Mouse (Mus musculus) CH12.LX (cell line): ENCODE data around the gene Dhx16. TPM values are rescaled to one million over a fixed set of nuclear protein-coding genes. Genes with fewer than 3 reads are reported as not detected.

Source experiments
- DNase-seq: peaks from one replicate; pipeline ENCODE4 v3.0.0-alpha.2; 2013; ENCODE audit errors: extremely low read depth
- H3K27ac ChIP-seq: 2 replicates; pipeline ENCODE4 v1.5.1; 2012; ENCODE audit warnings: low read depth, mild to moderate bottlenecking, control low read depth, moderate library complexity; ENCODE audit not compliant: insufficient read depth
- H3K27me3 ChIP-seq: replicated peaks from 2 replicates; pipeline ENCODE3; 2012; ENCODE audit warnings: inconsistent platforms
- H3K36me3 ChIP-seq, 2 experiments: replicated peaks in 1 of 2; 2 replicates each; pipeline versions ENCODE3 to v1.6.1; 2012; ENCODE audit warnings: inconsistent platforms in 1 of 2, low read length in 1 of 2, mild to moderate bottlenecking in 1 of 2, mixed read lengths in 1 of 2, moderate library complexity in 1 of 2; ENCODE audit not compliant: control insufficient read depth in 1 of 2, insufficient read depth in 1 of 2
- H3K4me1 ChIP-seq, 2 experiments: 2 replicates each; pipeline ENCODE4 v1.6.1; 2012; ENCODE audit warnings: inconsistent platforms in 1 of 2, moderate library complexity in 1 of 2; ENCODE audit not compliant: insufficient read depth in 2 of 2, control insufficient read depth in 1 of 2
- H3K4me2 ChIP-seq: 2 replicates; pipeline ENCODE4 v1.6.1; 2012; ENCODE audit warnings: low read depth, mild to moderate bottlenecking, control low read depth; ENCODE audit not compliant: poor library complexity, insufficient read depth, severe bottlenecking
- H3K4me3 ChIP-seq, 3 experiments: fragments of 150-350 bp in 1 of 3; sonication (generic) in 1 of 3; replicated peaks in 1 of 3; 2 replicates each; pipeline versions ENCODE3 to v1.5.1; 2011 to 2012; ENCODE audit warnings: low read depth in 2 of 3, low read length in 2 of 3, mild to moderate bottlenecking in 2 of 3, moderate library complexity in 2 of 3, control low read depth in 1 of 3, improper control_type of control experiment in 1 of 3, inconsistent platforms in 1 of 3, mixed read lengths in 1 of 3; ENCODE audit not compliant: poor library complexity in 1 of 3
- H3K79me2 ChIP-seq: replicated peaks from 2 replicates; pipeline ENCODE4 v1.6.1; 2012; ENCODE audit warnings: mild to moderate bottlenecking, moderate library complexity; ENCODE audit not compliant: control insufficient read depth, poor library complexity, insufficient read depth, severe bottlenecking; ENCODE audit errors: extremely low read depth
- H3K9ac ChIP-seq: 2 replicates; pipeline ENCODE4 v1.6.1; 2012; ENCODE audit warnings: low read depth, mild to moderate bottlenecking, control low read depth, moderate library complexity; ENCODE audit not compliant: insufficient read depth
- H3K9me3 ChIP-seq: replicated peaks from 2 replicates; pipeline ENCODE3; 2012; ENCODE audit warnings: low read length, inconsistent platforms, mixed read lengths
- BHLHE40 ChIP-seq: IDR thresholded peaks from 2 replicates; pipeline ENCODE4 v1.6.1; 2011; ENCODE audit warnings: mild to moderate bottlenecking, low read depth, low read length, improper control_type of control experiment
- CHD1 ChIP-seq: IDR thresholded peaks from 2 replicates; pipeline ENCODE4 v1.6.1; 2012; ENCODE audit warnings: low read depth, low read length, improper control_type of control experiment, inconsistent platforms
- CHD2 ChIP-seq: IDR thresholded peaks from 2 replicates; pipeline ENCODE4 v1.6.1; 2011; ENCODE audit warnings: low read length, improper control_type of control experiment
- CTCF ChIP-seq, 2 experiments: IDR thresholded peaks in 1 of 2; conservative IDR thresholded peaks in 1 of 2; 2 replicates each; pipeline ENCODE4 v1.5.1; 2011 to 2012; ENCODE audit warnings: low read depth in 2 of 2, low read length in 2 of 2, improper control_type of control experiment in 1 of 2, inconsistent platforms in 1 of 2, mild to moderate bottlenecking in 1 of 2, moderate library complexity in 1 of 2
- E2F4 ChIP-seq: IDR thresholded peaks from 2 replicates; pipeline ENCODE4 v1.6.1; 2011; ENCODE audit warnings: low read depth, low read length, improper control_type of control experiment; ENCODE audit not compliant: insufficient replicate concordance
- ELF1 ChIP-seq: IDR thresholded peaks from 2 replicates; pipeline ENCODE4 v1.6.1; 2014; ENCODE audit warnings: low read depth, mild to moderate bottlenecking, inconsistent platforms, low read length, improper control_type of control experiment
- EP300 ChIP-seq: IDR thresholded peaks from 2 replicates; pipeline ENCODE4 v1.6.1; 2011; ENCODE audit warnings: low read length, improper control_type of control experiment
- ETS1 ChIP-seq: conservative IDR thresholded peaks from 2 replicates; pipeline ENCODE4 v1.6.1; 2012; ENCODE audit warnings: low read depth, mild to moderate bottlenecking, inconsistent platforms, low read length, improper control_type of control experiment, moderate library complexity
- GABPA ChIP-seq: IDR thresholded peaks from 2 replicates; pipeline ENCODE4 v1.6.1; 2012; ENCODE audit warnings: low read depth, low read length, improper control_type of control experiment, inconsistent platforms; ENCODE audit not compliant: insufficient replicate concordance
- HCFC1 ChIP-seq: IDR thresholded peaks from 2 replicates; pipeline ENCODE4 v1.6.1; 2012; ENCODE audit warnings: low read depth, mild to moderate bottlenecking, inconsistent platforms, low read length, improper control_type of control experiment
- IRF4 ChIP-seq: IDR thresholded peaks from 2 replicates; pipeline ENCODE4 v1.6.1; 2014; ENCODE audit warnings: low read depth, mild to moderate bottlenecking, inconsistent platforms, low read length, improper control_type of control experiment
- JUN ChIP-seq: IDR thresholded peaks from 2 replicates; pipeline ENCODE4 v1.6.1; 2011; ENCODE audit warnings: low read depth, mild to moderate bottlenecking, low read length, improper control_type of control experiment, moderate library complexity; ENCODE audit not compliant: insufficient read depth
- JUND ChIP-seq: conservative IDR thresholded peaks from 2 replicates; pipeline ENCODE4 v1.6.1; 2011; ENCODE audit warnings: low read depth, low read length, improper control_type of control experiment
- KAT2A ChIP-seq: IDR thresholded peaks from 2 replicates; pipeline ENCODE4 v1.6.1; 2012; ENCODE audit warnings: low read length, improper control_type of control experiment, inconsistent platforms; ENCODE audit not compliant: insufficient replicate concordance
- MAFK ChIP-seq: IDR thresholded peaks from 2 replicates; pipeline ENCODE4 v1.6.1; 2011; ENCODE audit warnings: low read length, improper control_type of control experiment; ENCODE audit not compliant: insufficient replicate concordance
- MAX ChIP-seq: IDR thresholded peaks from 2 replicates; pipeline ENCODE4 v1.6.1; 2011; ENCODE audit warnings: low read length, improper control_type of control experiment
- MAZ ChIP-seq: IDR thresholded peaks from 2 replicates; pipeline ENCODE4 v1.6.1; 2012; ENCODE audit warnings: low read depth, mild to moderate bottlenecking, inconsistent platforms, low read length, improper control_type of control experiment, moderate library complexity
- MEF2A ChIP-seq: IDR thresholded peaks from 2 replicates; pipeline ENCODE4 v1.6.1; 2014; ENCODE audit warnings: low read depth, mild to moderate bottlenecking, inconsistent platforms, low read length, improper control_type of control experiment, borderline replicate concordance
- MXI1 ChIP-seq: IDR thresholded peaks from 2 replicates; pipeline ENCODE4 v1.6.1; 2011; ENCODE audit warnings: mild to moderate bottlenecking, low read depth, low read length, improper control_type of control experiment
- MYC ChIP-seq: IDR thresholded peaks from 2 replicates; pipeline ENCODE4 v1.6.1; 2011; ENCODE audit warnings: low read depth, mild to moderate bottlenecking, improper control_type of control experiment, low read length
- NELFE ChIP-seq: IDR thresholded peaks from 2 replicates; pipeline ENCODE4 v1.6.1; 2011; ENCODE audit warnings: low read depth, low read length, improper control_type of control experiment
- NRF1 ChIP-seq: IDR thresholded peaks from 2 replicates; pipeline ENCODE4 v1.6.1; 2014; ENCODE audit warnings: low read depth, mild to moderate bottlenecking, inconsistent platforms, low read length, improper control_type of control experiment, moderate library complexity
- PAX5 ChIP-seq: IDR thresholded peaks from 2 replicates; pipeline ENCODE4 v1.6.1; 2012; ENCODE audit warnings: low read length, inconsistent platforms, mixed read lengths
- POLR2A ChIP-seq: IDR thresholded peaks from 2 replicates; pipeline ENCODE4 v1.6.1; 2011; ENCODE audit warnings: low read depth, mild to moderate bottlenecking, improper control_type of control experiment, low read length
- POLR2AphosphoS2 ChIP-seq: IDR thresholded peaks from 2 replicates; pipeline ENCODE4 v1.6.1; 2011; ENCODE audit warnings: low read depth, low read length, improper control_type of control experiment
- RAD21 ChIP-seq: IDR thresholded peaks from 2 replicates; pipeline ENCODE4 v1.6.1; 2011; ENCODE audit warnings: low read depth, mild to moderate bottlenecking, low read length, improper control_type of control experiment, moderate library complexity
- RCOR1 ChIP-seq: conservative IDR thresholded peaks from 2 replicates; pipeline ENCODE4 v1.6.1; 2012; ENCODE audit warnings: low read depth, mild to moderate bottlenecking, inconsistent platforms, low read length, improper control_type of control experiment
- SIN3A ChIP-seq: IDR thresholded peaks from 2 replicates; pipeline ENCODE4 v1.6.1; 2012; ENCODE audit warnings: low read length, improper control_type of control experiment, inconsistent platforms
- SMC3 ChIP-seq: IDR thresholded peaks from 2 replicates; pipeline ENCODE4 v1.6.1; 2011; ENCODE audit warnings: low read depth, low read length, improper control_type of control experiment
- TBP ChIP-seq: conservative IDR thresholded peaks from 2 replicates; pipeline ENCODE4 v1.6.1; 2011; ENCODE audit warnings: low read depth, low read length, improper control_type of control experiment
- TCF12 ChIP-seq: IDR thresholded peaks from 2 replicates; pipeline ENCODE4 v1.6.1; 2014; ENCODE audit warnings: low read depth, mild to moderate bottlenecking, inconsistent platforms, low read length, improper control_type of control experiment
- UBTF ChIP-seq: IDR thresholded peaks from 2 replicates; pipeline ENCODE4 v1.6.1; 2012; ENCODE audit warnings: low read depth, mild to moderate bottlenecking, inconsistent platforms, low read length, improper control_type of control experiment, moderate library complexity
- USF1 ChIP-seq: IDR thresholded peaks from 2 replicates; pipeline ENCODE4 v1.6.1; 2014; ENCODE audit warnings: low read depth, mild to moderate bottlenecking, inconsistent platforms, low read length, improper control_type of control experiment
- ZC3H11A ChIP-seq: IDR thresholded peaks from 2 replicates; pipeline ENCODE4 v1.6.1; 2012; ENCODE audit warnings: low read depth, mild to moderate bottlenecking, inconsistent platforms, low read length, improper control_type of control experiment
- ZKSCAN1 ChIP-seq: IDR thresholded peaks from 2 replicates; pipeline ENCODE4 v1.6.1; 2012; ENCODE audit warnings: low read depth, inconsistent platforms, low read length, improper control_type of control experiment, borderline replicate concordance
- ZMIZ1 ChIP-seq: IDR thresholded peaks from 2 replicates; pipeline ENCODE4 v1.6.1; 2012; ENCODE audit warnings: low read depth, mild to moderate bottlenecking, inconsistent platforms, low read length, improper control_type of control experiment
- ZNF384 ChIP-seq: IDR thresholded peaks from 2 replicates; pipeline ENCODE4 v1.6.1; 2012; ENCODE audit warnings: low read depth, low read length, improper control_type of control experiment, inconsistent platforms
- dilution Hi-C: fragments of 300-500 bp; cut with MboI; formaldehyde crosslinking; loops from 2 replicates; pipeline ENCODE4 v1.14.3; 2020; ENCODE audit warnings: low sequenced_read_pairs; ENCODE audit not compliant: extremely low pct_unique_long_range_greater_than_20kb, extremely low pct_ligation_motif_present
- in situ Hi-C: fragments of 300-500 bp; cut with MboI; formaldehyde crosslinking; loops from 3 replicates; pipeline ENCODE4 v1.14.3; 2019; ENCODE audit warnings: low sequenced_read_pairs, low pct_ligation_motif_present, low pct_unique_long_range_greater_than_20kb, mixed read lengths
- polyA plus RNA-seq: library from polyadenylated mRNA; unstranded; fragments of >175 nt; gene quantifications from 2 replicates; pipeline ENCODE4 v1.2.1, GENCODE M21; 2012; ENCODE audit warnings: low read depth; ENCODE audit not compliant: insufficient read length
- total RNA-seq, 2 experiments: library from RNA; depleted of rRNA; stranded (reverse); fragments of 300-350 nt in 1 of 2; fragments of >200 nt in 1 of 2; gene quantifications; 2 replicates each; pipeline ENCODE4 v1.2.3; 2012 to 2014

The Dhx16 gene
- total and polyA plus RNA-seq, 3 experiments = 74.8 to 107 (median 75.3) TPM

DNA sequence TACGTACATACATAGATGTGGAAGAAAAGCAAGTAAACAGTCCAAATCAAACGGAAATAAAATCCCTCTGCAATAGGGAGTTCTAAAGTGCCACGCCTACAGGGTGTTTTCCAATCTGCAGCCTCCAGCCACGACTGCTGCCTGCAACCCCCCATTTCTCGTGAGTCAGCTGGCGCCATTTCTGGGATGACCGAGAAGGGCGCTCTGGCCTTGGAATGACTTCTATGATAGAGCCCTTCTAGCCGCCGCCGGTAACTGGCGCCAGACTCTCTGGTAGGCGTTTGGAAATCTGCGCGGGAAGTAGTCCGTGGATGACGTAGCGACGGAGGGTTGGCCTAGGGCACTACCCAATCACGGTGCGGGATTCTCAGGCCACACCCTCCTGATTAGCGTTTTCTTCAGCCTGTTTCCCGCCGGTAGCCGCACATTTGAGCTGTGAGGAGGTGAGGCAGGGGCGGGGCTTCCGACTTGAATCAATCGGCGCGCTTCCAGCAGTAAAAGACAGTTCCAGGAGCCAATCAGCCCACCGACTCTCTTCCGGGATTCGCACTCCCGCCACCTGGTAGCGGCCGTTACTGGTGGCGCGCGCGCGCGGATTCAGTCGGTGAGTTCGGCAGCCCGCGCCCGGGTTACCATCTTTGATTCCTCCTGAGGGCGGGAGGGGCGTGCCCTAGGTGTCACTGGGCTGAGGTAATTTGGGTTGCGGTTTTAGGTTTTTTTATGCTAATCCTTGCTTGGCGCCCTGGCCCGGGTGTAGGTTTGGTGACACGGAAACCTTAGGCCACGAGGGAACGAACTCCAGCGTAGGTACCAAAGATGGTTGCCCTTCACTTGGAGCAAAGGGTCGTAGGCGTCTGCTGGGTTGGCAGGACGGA is 38.3 kb upstream of the Dhx16 start, which contains the start of gene Mdc1:
Mdc1 (plus strand) TSS at position 440 of the 875 bp plus-strand sequence.
- Histone ChIP-seq H3K27ac (peak within 1 kb of the TSS; percentile 63), H3K79me2 (peaks cover 17% of the 10 kb centered on the region), H3K27me3 (no peaks in the 10 kb centered on the region), H3K9ac (peak within 1 kb of the TSS; percentile 65), H3K4me3 (peak within 1 kb of the TSS; percentile 57 to 64 (median 63)), H3K9me3 (no peaks in the 10 kb centered on the region), H3K36me3 (peaks cover 18 to 25% of the 10 kb centered on the region in 2 experiments), H3K4me2 (peak within 1 kb of the TSS; percentile 53), H3K4me1 (peaks cover 0 to 22% of the 10 kb centered on the region in 2 experiments; a peak in 2 of 4 replicates)
- peak; percentile 100 for DNase-seq
- in situ Hi-C loops = no loop called here
- dilution Hi-C loops = no loop called here
- TF ChIP-seq MAFK = peak; percentile 71; the same call in 1 of the 2 replicates
- TF ChIP-seq POLR2AphosphoS2 = no peak
- peak; percentile 88; the same call in 1 of the 2 replicates for TF ChIP-seq MYC
- peak; percentile 87; the same call in 1 of the 2 replicates for TF ChIP-seq MEF2A
- TF ChIP-seq RCOR1 = no peak; the same call in 1 of the 2 replicates
- peak; percentile 77 for TF ChIP-seq POLR2A
- TF ChIP-seq ZKSCAN1 = no peak
- peak; percentile 87 for TF ChIP-seq HCFC1
- peak; percentile 96 for TF ChIP-seq TCF12
- peak; percentile 10; the same call in 1 of the 2 replicates for TF ChIP-seq SMC3
- TF ChIP-seq USF1 = no peak
- TF ChIP-seq PAX5 = no peak
- TF ChIP-seq CHD1 = peak; percentile 80; the same call in 1 of the 2 replicates
- no peak for TF ChIP-seq JUN
- peak; percentile 67; the same call in 1 of the 2 replicates for TF ChIP-seq SIN3A
- 0 out of 2 replicates have a peak, but pooled peaks have one; percentile 56 for TF ChIP-seq ZMIZ1
- peak; percentile 92 for TF ChIP-seq ZNF384
- no peak for TF ChIP-seq UBTF
- peak; percentile 81; the same call in 1 of the 2 replicates for TF ChIP-seq MAX
- TF ChIP-seq BHLHE40 = peak; percentile 81
- peak; percentile 75 for TF ChIP-seq NELFE
- TF ChIP-seq ZC3H11A = no peak
- peak; percentile 90 for TF ChIP-seq MXI1
- no peak for TF ChIP-seq RAD21
- peak; percentile 81 for TF ChIP-seq ETS1
- TF ChIP-seq ELF1 = peak; percentile 99
- TF ChIP-seq KAT2A = peak; percentile 85
- no peak; the same call in 1 of the 2 replicates for TF ChIP-seq EP300
- peak; percentile 79; the same call in 1 of the 2 replicates for TF ChIP-seq CHD2
- peak; percentile 71 for TF ChIP-seq NRF1
- 0 out of 2 replicates have a peak, but pooled peaks have one; percentile 65 for TF ChIP-seq MAZ
- TF ChIP-seq TBP = peak; percentile 88
- TF ChIP-seq IRF4 = peak; percentile 71
- no peak for TF ChIP-seq CTCF (conservative IDR thresholded peaks at IDR 0.05 in 1 of 2, IDR thresholded peaks at IDR 0.05 in 1 of 2; ENCODE audit: low read depth in 2 of 2, low read length in 2 of 2)
- TF ChIP-seq E2F4 = peak; percentile 99
- no peak for TF ChIP-seq JUND
- TF ChIP-seq GABPA = peak; percentile 89
